Mouse (Mus musculus) forebrain, embryonic 14.5 days (tissue): Measurements from ENCODE around the gene Ibtk. TPM values are rescaled to one million over a fixed set of nuclear protein-coding genes. Genes with fewer than 3 reads are reported as not detected.

Experiments
- ATAC-seq: fragments of 200-750 bp; cut with Nextera tagmentation; 2 replicates; pipeline ENCODE4 v1.8.0; 2017; ENCODE audit warnings: mild to moderate bottlenecking, moderate library complexity
- DNase-seq: peaks from one replicate; pipeline ENCODE4 v3.0.0-alpha.2; 2015; ENCODE audit warnings: low spot score
- H3K27ac ChIP-seq: fragments of 300-500 bp; sonication (generic); 2 replicates; pipeline ENCODE4 v1.5.1; 2014; ENCODE audit warnings: low read depth, mild to moderate bottlenecking, control low read depth, low read length, moderate library complexity
- H3K27me3 ChIP-seq: fragments of 300-500 bp; sonication (generic); replicated peaks from 2 replicates; pipeline ENCODE4 v1.6.1; 2014; ENCODE audit warnings: low read length, control low read depth, mixed read lengths; ENCODE audit not compliant: control insufficient read depth, insufficient read depth
- H3K36me3 ChIP-seq: fragments of 300-500 bp; sonication (generic); 2 replicates; pipeline ENCODE4 v1.6.1; 2014; ENCODE audit warnings: low read length, control low read depth; ENCODE audit not compliant: control insufficient read depth, insufficient read depth
- H3K4me1 ChIP-seq: fragments of 300-500 bp; sonication (generic); 2 replicates; pipeline ENCODE4 v1.6.1; 2014; ENCODE audit warnings: antibody characterized with exemption, low read length, control low read depth; ENCODE audit not compliant: control insufficient read depth, insufficient read depth
- H3K4me2 ChIP-seq: fragments of 300-500 bp; sonication (generic); 2 replicates; pipeline ENCODE4 v1.6.1; 2014; ENCODE audit warnings: mild to moderate bottlenecking, control low read depth, low read length
- H3K4me3 ChIP-seq: fragments of 300-500 bp; sonication (generic); 2 replicates; pipeline ENCODE4 v1.5.1; 2014; ENCODE audit warnings: low read depth, low read length, control low read depth
- H3K9ac ChIP-seq: fragments of 300-500 bp; sonication (generic); 2 replicates; pipeline ENCODE4 v1.6.1; 2014; ENCODE audit warnings: mild to moderate bottlenecking, low read length, control low read depth, moderate library complexity
- H3K9me3 ChIP-seq: fragments of 300-500 bp; sonication (generic); replicated peaks from 2 replicates; pipeline ENCODE4 v1.6.1; 2016; ENCODE audit warnings: low read length, control low read depth, mixed read lengths; ENCODE audit not compliant: control insufficient read depth
- WGBS: fragments of 180-500 bp; shearing (Covaris S2); extraction: QIAGEN DNeasy Blood & Tissue Kit; methylation state at CpG from one replicate; pipeline ENCODE4 v1.1.7; 2014; 5-methylcytosine and 5-hydroxymethylcytosine counted together
- polyA plus RNA-seq: library from polyadenylated mRNA; unstranded; fragments of >200 nt; fragmentation: Nextera tagmentation; extraction: Ambion mirVana; gene quantifications from 2 replicates; pipeline ENCODE4 v1.2.1, GENCODE M21; 2014

Ibtk gene
- polyA plus RNA-seq, 1 experiment from 2014 or later: 31.9 TPM

DNA sequence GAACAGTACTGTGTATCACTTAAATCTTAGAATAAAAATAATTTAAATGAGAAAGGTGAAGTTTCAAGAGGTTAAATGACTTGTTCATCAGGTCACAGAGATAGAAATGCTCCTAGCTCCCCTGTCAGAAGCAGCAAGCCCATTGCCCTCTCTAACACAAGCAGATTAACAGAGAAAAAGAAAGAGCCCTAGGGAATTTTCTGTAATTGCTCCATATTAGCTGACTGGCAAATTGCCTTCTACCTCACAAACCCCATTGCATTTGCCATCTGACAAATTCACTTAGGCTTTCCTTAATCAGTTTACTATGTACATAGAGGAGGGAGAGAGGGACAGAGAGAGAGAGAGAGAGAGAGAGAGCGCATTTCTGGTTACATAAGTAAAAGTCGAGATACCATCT lies 18.1 kb upstream of the Ibtk start:
- Histone ChIP-seq H3K27me3 (no peaks in the 10 kb centered on the region), H3K27ac (no peak overlapping the region), H3K4me1 (no peaks in the 10 kb centered on the region), H3K4me3 (no peak overlapping the region), H3K4me2 (no peak overlapping the region), H3K9ac (no peak overlapping the region), H3K36me3 (no peaks in the 10 kb centered on the region), H3K9me3 (no peaks in the 10 kb centered on the region)
- WGBS: 88% methylated on average over 2 of the region's 2 CpGs
- no peak for ATAC-seq
- no peak for DNase-seq

- no peak for ATAC-seq
- Histone ChIP-seq H3K4me2 (no peak overlapping the region), H3K4me1 (no peaks in the 10 kb centered on the region), H3K36me3 (no peaks in the 10 kb centered on the region), H3K27me3 (no peaks in the 10 kb centered on the region), H3K4me3 (no peak overlapping the region), H3K27ac (no peak overlapping the region), H3K9me3 (no peaks in the 10 kb centered on the region), H3K9ac (no peak overlapping the region)
- no peak for DNase-seq
- WGBS: 36% methylated on average over 1 of the region's 1 CpGs
Observed at GRCm38 (mm10) chr9:85762476-85762875, 13.3 kb upstream of the Ibtk start.

GRCm38 (mm10) chr9:85750797-85751196 lies 1.7 kb upstream of the Ibtk start:
- no peak overlapping the region for H3K27ac ChIP-seq
- H3K4me1 ChIP-seq: peaks cover 7% of the 10 kb centered on the region; the same call in 1 of the 2 replicates
- no peaks in the 10 kb centered on the region for H3K27me3 ChIP-seq
- H3K9me3 ChIP-seq: no peaks in the 10 kb centered on the region
- no peak overlapping the region for H3K4me3 ChIP-seq
- no peaks in the 10 kb centered on the region for H3K36me3 ChIP-seq
- DNase-seq (no peak), ATAC-seq (no peak)
- no peak overlapping the region for H3K9ac ChIP-seq
- WGBS: 94% methylated on average over 7 of the region's 7 CpGs
- no peak overlapping the region for H3K4me2 ChIP-seq

GRCm38 (mm10) chr9:85749922-85750509 lies 882 bp upstream of the Ibtk start:
- peak overlapping the region; percentile 99 for H3K27ac ChIP-seq
- ATAC-seq: peak; percentile 2; the same call in 1 of the 2 replicates
- peak overlapping the region; percentile 86 for H3K4me3 ChIP-seq
- H3K4me1 ChIP-seq: peaks cover 7% of the 10 kb centered on the region; the same call in 1 of the 2 replicates
- DNase-seq: no peak
- 30% methylated on average over 5 of the region's 5 CpGs for WGBS
- no peaks in the 10 kb centered on the region for H3K9me3 ChIP-seq
- H3K27me3 ChIP-seq: no peaks in the 10 kb centered on the region
- peak overlapping the region; percentile 98 for H3K9ac ChIP-seq
- peak overlapping the region; percentile 82 for H3K4me2 ChIP-seq
- no peaks in the 10 kb centered on the region for H3K36me3 ChIP-seq

DNA sequence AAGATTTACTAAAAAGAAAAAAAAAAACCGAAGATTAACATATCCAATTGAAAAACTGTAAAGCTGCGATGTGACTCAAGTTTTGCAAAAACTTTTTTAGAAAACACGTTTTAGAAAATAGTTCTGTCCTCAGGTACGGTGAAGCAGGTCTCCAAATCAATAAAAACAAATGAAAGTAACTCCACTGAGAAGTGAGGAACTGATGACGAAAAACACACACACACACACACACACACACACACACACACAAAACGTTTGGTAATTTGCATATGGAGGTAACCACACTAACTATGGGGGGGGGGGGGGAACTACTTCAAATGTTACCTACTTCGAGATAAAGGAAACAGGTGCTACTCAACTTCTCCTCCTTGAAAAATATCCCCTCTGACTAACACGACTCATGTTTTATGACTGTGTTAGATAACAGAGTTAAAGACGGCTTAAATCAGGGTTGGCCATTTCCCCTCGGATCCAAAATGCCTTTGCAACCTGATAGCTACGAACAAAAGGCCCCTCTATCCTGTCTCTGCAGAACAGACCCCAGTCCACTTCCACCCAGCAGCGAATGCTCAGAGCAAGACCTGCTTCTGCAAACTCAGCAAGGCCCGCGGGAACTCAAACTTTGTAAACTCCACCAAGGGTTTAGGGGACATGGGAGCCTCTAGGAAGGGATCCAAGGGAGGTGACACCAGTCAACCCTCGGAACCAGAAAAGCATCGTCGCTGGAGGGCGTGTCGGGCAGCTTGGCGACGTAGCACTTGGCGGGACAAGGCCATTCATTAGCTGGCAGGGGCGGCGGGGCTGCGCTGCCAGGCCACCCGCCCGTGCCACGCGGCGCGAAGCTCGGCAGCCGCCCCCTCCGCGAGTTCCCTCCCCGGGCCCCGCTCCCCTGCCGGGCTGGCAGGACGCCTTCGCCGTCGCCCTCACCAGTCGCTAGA lies 661 bp downstream of the Ibtk start:
- H3K9ac ChIP-seq: peak overlapping the region; percentile 98
- DNase-seq: peak; percentile 85
- peak; percentile 84 for ATAC-seq
- no peaks in the 10 kb centered on the region for H3K9me3 ChIP-seq
- no peaks in the 10 kb centered on the region for H3K27me3 ChIP-seq
- 1% methylated on average over 37 of the region's 43 CpGs for WGBS
- H3K4me1 ChIP-seq: peaks cover 7% of the 10 kb centered on the region; the same call in 1 of the 2 replicates
- peaks cover under 1% of the 10 kb centered on the region for H3K36me3 ChIP-seq
- H3K4me3 ChIP-seq: peak overlapping the region; percentile 86
- H3K27ac ChIP-seq: peak overlapping the region; percentile 99
- peak overlapping the region; percentile 82 for H3K4me2 ChIP-seq

DNA sequence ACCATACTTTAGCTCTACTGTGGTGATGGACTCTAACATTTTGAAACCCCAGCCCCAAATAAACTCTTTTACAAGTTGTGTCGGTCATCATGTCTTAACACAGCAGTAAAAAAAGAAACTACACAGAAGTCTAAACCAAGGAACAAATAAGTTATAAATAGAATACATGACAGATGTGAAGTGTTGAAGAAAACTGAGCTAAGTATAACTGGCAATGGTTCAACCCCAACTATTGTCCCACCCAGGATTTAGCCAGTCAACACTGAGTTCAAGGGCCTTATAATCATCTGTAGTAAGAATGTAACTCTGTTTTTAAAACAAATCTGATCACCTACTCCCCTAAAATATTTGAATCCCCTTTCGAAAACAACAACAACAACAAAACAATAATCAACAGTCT lies 3.6 kb downstream of the Ibtk start:
- ATAC-seq (no peak), DNase-seq (no peak)
- Histone ChIP-seq H3K36me3 (peaks cover 18% of the 10 kb centered on the region), H3K27ac (no peak overlapping the region), H3K4me1 (peaks cover 7% of the 10 kb centered on the region; the same call in 1 of the 2 replicates), H3K4me2 (no peak overlapping the region), H3K4me3 (no peak overlapping the region), H3K27me3 (no peaks in the 10 kb centered on the region), H3K9ac (no peak overlapping the region), H3K9me3 (no peaks in the 10 kb centered on the region)
- WGBS: 96% methylated on average over 2 of the region's 2 CpGs

DNA sequence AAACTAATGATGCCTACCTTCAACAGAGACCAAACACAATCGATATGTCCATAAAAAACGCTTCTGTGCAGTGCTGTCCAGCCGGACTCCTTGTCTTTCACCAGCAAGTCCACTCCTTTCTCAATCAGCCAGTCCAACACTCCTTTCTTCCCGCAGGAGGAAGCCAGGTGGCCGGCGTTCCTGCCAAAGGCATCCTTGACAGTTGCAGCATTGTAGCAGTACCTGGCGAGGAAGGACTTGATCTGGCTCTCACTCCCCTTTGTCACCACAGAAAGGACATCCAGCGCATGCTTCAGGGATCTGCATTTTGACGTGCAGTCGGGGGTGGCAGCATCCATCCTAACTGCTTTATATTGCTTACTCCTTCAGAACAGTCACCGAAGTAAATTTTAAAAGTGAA lies 5.8 kb downstream of the Ibtk start:
- H3K4me2 ChIP-seq: no peak overlapping the region
- H3K9me3 ChIP-seq: no peaks in the 10 kb centered on the region
- peaks cover 3% of the 10 kb centered on the region; the same call in 1 of the 2 replicates for H3K4me1 ChIP-seq
- no peak overlapping the region for H3K4me3 ChIP-seq
- no peaks in the 10 kb centered on the region for H3K27me3 ChIP-seq
- ATAC-seq (no peak), DNase-seq (no peak)
- peaks cover 29% of the 10 kb centered on the region for H3K36me3 ChIP-seq
- H3K9ac ChIP-seq: no peak overlapping the region
- 83% methylated on average over 11 of the region's 11 CpGs for WGBS
- H3K27ac ChIP-seq: no peak overlapping the region

- H3K27ac ChIP-seq: no peak overlapping the region
- H3K4me3 ChIP-seq: no peak overlapping the region
- H3K4me1 ChIP-seq: no peaks in the 10 kb centered on the region; the same call in 1 of the 2 replicates
- H3K9ac ChIP-seq: no peak overlapping the region
- peaks cover 35% of the 10 kb centered on the region for H3K36me3 ChIP-seq
- H3K9me3 ChIP-seq: no peaks in the 10 kb centered on the region
- ATAC-seq (no peak), DNase-seq (no peak)
- no peaks in the 10 kb centered on the region for H3K27me3 ChIP-seq
- WGBS: 93% methylated on average over 4 of the region's 4 CpGs
- no peak overlapping the region for H3K4me2 ChIP-seq
Observed at GRCm38 (mm10) chr9:85742107-85742506, 7.0 kb downstream of the Ibtk start.

DNA sequence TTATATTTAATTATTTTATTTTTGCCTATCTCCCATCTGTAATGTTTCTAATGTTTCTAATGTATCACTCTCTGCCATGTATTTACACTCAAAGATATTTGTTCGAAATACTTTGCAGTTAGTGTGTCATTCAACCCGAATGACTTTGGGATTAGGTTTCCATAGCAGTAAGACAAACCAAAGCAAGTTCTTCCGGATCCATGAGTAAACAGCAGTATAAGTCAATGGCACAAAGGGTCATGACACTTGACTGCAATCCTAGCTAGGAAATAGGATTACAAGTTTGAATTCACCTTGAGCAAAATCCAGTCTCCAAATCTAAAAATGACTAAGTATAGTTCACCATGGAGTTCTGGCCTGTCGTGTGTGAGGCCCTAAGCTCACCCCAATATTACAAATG lies 9.9 kb downstream of the Ibtk start:
- H3K4me2 ChIP-seq: no peak overlapping the region
- no peaks in the 10 kb centered on the region for H3K9me3 ChIP-seq
- no peaks in the 10 kb centered on the region for H3K4me1 ChIP-seq
- 91% methylated on average over 4 of the region's 4 CpGs for WGBS
- DNase-seq (no peak), ATAC-seq (no peak)
- H3K36me3 ChIP-seq: peaks cover 52% of the 10 kb centered on the region
- no peak overlapping the region for H3K4me3 ChIP-seq
- no peak overlapping the region for H3K9ac ChIP-seq
- no peak overlapping the region for H3K27ac ChIP-seq
- H3K27me3 ChIP-seq: no peaks in the 10 kb centered on the region
